Mouse (Mus musculus): Measurements from ENCODE around the gene Hoxb3. TPM values are rescaled to one million over a fixed set of nuclear protein-coding genes. Genes with fewer than 3 reads are reported as not detected.

Hoxb3 gene
- total RNA-seq, 4 experiments from 2014 or later: not detected

Small RNAs within 50 kb of the gene (microRNA-seq; reads per million reads assigned to microRNA genes)
- gene Mir10a: 76.5 to 135 reads per million in 2 experiments

Other genes with a start within 250 kb of the Hoxb3 start
- gene Atp5g1, start 247.7 kb upstream of the Hoxb3 start, total RNA-seq (2022): 100 to 1,000 TPM; 354 to 394 (median 374) TPM
- not detected for gene Calcoco2, start 211.4 kb upstream of the Hoxb3 start, total RNA-seq (2022)
- gene Ttll6, start 189.5 kb upstream of the Hoxb3 start, total RNA-seq (2022): under 1 TPM in 3 of 4 experiments, not detected in 1; 0.23 to 0.36 (median 0.30) TPM
- gene Hoxb13, start 129.0 kb upstream of the Hoxb3 start, total RNA-seq (2022): not detected
- gene Hoxb9, start 51.9 kb upstream of the Hoxb3 start, total RNA-seq (2022): under 1 TPM in 1 of 4 experiments, not detected in 3; 0.16 TPM
- not detected for gene Hoxb8, start 41.4 kb upstream of the Hoxb3 start, total RNA-seq (2022)
- not detected for gene Hoxb7, start 36.7 kb upstream of the Hoxb3 start, total RNA-seq (2022)
- not detected for gene Hoxb6, start 30.9 kb upstream of the Hoxb3 start, total RNA-seq (2022)
- not detected for gene Hoxb5, start 20.0 kb upstream of the Hoxb3 start, total RNA-seq (2022)
- gene Hoxb4, start 5.1 kb upstream of the Hoxb3 start, total RNA-seq (2022): under 1 TPM in 1 of 4 experiments, not detected in 3; 0.11 TPM
- gene Hoxb2, start 27.2 kb downstream of the Hoxb3 start, total RNA-seq (2022): not detected
- gene Hoxb1, start 42.4 kb downstream of the Hoxb3 start, total RNA-seq (2022): not detected
- gene Skap1, start 141.3 kb downstream of the Hoxb3 start, total RNA-seq (2022): 1 to 10 TPM; 2.2 to 2.5 (median 2.3) TPM